Mouse (Mus musculus): ENCODE results near the gene Ndufa6.
"Not testable (repeated sequence)": the region's sequence is repeated elsewhere in the genome, so short reads cannot be mapped to it uniquely, and the experiment has no call there.

Ndufa6 gene

GRCm38 (mm10) chr15:82364561-82364960, 10.4 kb upstream of the Ndufa6 start:
- DNase-seq (ENCODE audit: low spot score) = not testable (repeated sequence)

GRCm38 (mm10) chr15:82363801-82364200, 9.7 kb upstream of the Ndufa6 start:
- DNase-seq (ENCODE audit: low spot score) = not testable (repeated sequence)

- DNase-seq (ENCODE audit: low spot score) = no peak
Observed at GRCm38 (mm10) chr15:82362234-82362633, 8.1 kb upstream of the Ndufa6 start.

GRCm38 (mm10) chr15:82361459-82362018, 7.4 kb upstream of the Ndufa6 start:
- DNase-seq (ENCODE audit: low spot score) = no peak

- no peak for DNase-seq (ENCODE audit: low spot score)
Observed at GRCm38 (mm10) chr15:82358431-82359260, 4.5 kb upstream of the Ndufa6 start.

- DNase-seq (ENCODE audit: low spot score) = no peak
Observed at GRCm38 (mm10) chr15:82353745-82354113, 393 bp downstream of the Ndufa6 start.

GRCm38 (mm10) chr15:82353078-82353744, 911 bp downstream of the Ndufa6 start:
- no peak for DNase-seq (ENCODE audit: low spot score)

- DNase-seq (ENCODE audit: low spot score) = no peak
Observed at GRCm38 (mm10) chr15:82351480-82351879, 2.6 kb downstream of the Ndufa6 start.

GRCm38 (mm10) chr15:82350349-82350748, 3.8 kb downstream of the Ndufa6 start:
- DNase-seq (ENCODE audit: low spot score) = no peak

GRCm38 (mm10) chr15:82348999-82349341, 5.2 kb downstream of the Ndufa6 start:
- no peak for DNase-seq (ENCODE audit: low spot score)

GRCm38 (mm10) chr15:82348258-82348998, 5.7 kb downstream of the Ndufa6 start:
- DNase-seq (ENCODE audit: low spot score) = no peak

- no peak for DNase-seq (ENCODE audit: low spot score)
Observed at GRCm38 (mm10) chr15:82347852-82348251, 6.3 kb downstream of the Ndufa6 start.

GRCm38 (mm10) chr15:82347303-82347676, 6.8 kb downstream of the Ndufa6 start:
- no peak for DNase-seq (ENCODE audit: low spot score)

GRCm38 (mm10) chr15:82346580-82347302, 7.4 kb downstream of the Ndufa6 start:
- DNase-seq (ENCODE audit: low spot score) = no peak

- peak; percentile 98 for DNase-seq (ENCODE audit: low spot score)
Observed at GRCm38 (mm10) chr15:82345820-82346470, 8.2 kb downstream of the Ndufa6 start.

- no peak for DNase-seq (ENCODE audit: low spot score)
Observed at GRCm38 (mm10) chr15:82344971-82345370, 9.2 kb downstream of the Ndufa6 start.

- no peak for DNase-seq (ENCODE audit: low spot score)
Observed at GRCm38 (mm10) chr15:82343368-82344287, 10.5 kb downstream of the Ndufa6 start.

GRCm38 (mm10) chr15:82342543-82342935, 11.6 kb downstream of the Ndufa6 start:
- DNase-seq (ENCODE audit: low spot score) = no peak

- DNase-seq (ENCODE audit: low spot score) = no peak
Observed at GRCm38 (mm10) chr15:82341675-82342542, 12.2 kb downstream of the Ndufa6 start.

Data from retina, embryonic 14.5 days (tissue).